Mouse (Mus musculus) brain, embryonic 18.5 days (tissue): Measurements from ENCODE around the gene Metrn.
A peak's percentile ranks its signal among the peaks of the same experiment; 100 is the strongest.

Experiments
- DNase-seq: peaks from one replicate; pipeline ENCODE4 v3.0.0-alpha.2; 2012; ENCODE audit warnings: low read depth, low spot score

Metrn gene

GRCm38 (mm10) chr17:25775318-25776062 is 21.4 kb downstream of the Metrn start:
- no peak for DNase-seq

- DNase-seq, result peak; percentile 95
Measured at GRCm38 (mm10) chr17:25773549-25774120, 23.3 kb downstream of the Metrn start, which contains the start of gene Narfl. Gene Narfl (plus strand): TSS chr17:25773776.

- no peak for DNase-seq
Measured at GRCm38 (mm10) chr17:25769331-25769730, 27.6 kb downstream of the Metrn start.

- DNase-seq, result no peak
Measured at GRCm38 (mm10) chr17:25765886-25766285, 31.1 kb downstream of the Metrn start.

- no peak for DNase-seq
Measured at GRCm38 (mm10) chr17:25762591-25762990, 34.3 kb downstream of the Metrn start.

GRCm38 (mm10) chr17:25761561-25761970 is 35.4 kb downstream of the Metrn start:
- no peak for DNase-seq

- no peak for DNase-seq
Measured at GRCm38 (mm10) chr17:25760148-25760547, 36.8 kb downstream of the Metrn start.

- DNase-seq, result no peak
Measured at GRCm38 (mm10) chr17:25757691-25758090, 39.2 kb downstream of the Metrn start.

- DNase-seq, result no peak
Measured at GRCm38 (mm10) chr17:25756378-25757242, 40.3 kb downstream of the Metrn start.

GRCm38 (mm10) chr17:25755627-25756377 is 41.1 kb downstream of the Metrn start:
- DNase-seq, result no peak

- DNase-seq, result no peak
Measured at GRCm38 (mm10) chr17:25755086-25755485, 41.9 kb downstream of the Metrn start.

GRCm38 (mm10) chr17:25754241-25754640 is 42.7 kb downstream of the Metrn start, which contains the start of gene Msln:
Gene Msln (minus strand): TSS chr17:25754378.
- no peak for DNase-seq

- DNase-seq, result no peak
Measured at GRCm38 (mm10) chr17:25751446-25751845, 45.5 kb downstream of the Metrn start.

- no peak for DNase-seq
Measured at GRCm38 (mm10) chr17:25749314-25749713, 47.6 kb downstream of the Metrn start.

- no peak for DNase-seq
Measured at GRCm38 (mm10) chr17:25748238-25748637, 48.7 kb downstream of the Metrn start.

GRCm38 (mm10) chr17:25744311-25744710 is 52.6 kb downstream of the Metrn start:
- DNase-seq, result no peak

- no peak for DNase-seq
Measured at GRCm38 (mm10) chr17:25743831-25744230, 53.1 kb downstream of the Metrn start.
